Mouse (Mus musculus) liver, adult 2 months (tissue): ENCODE results near the gene Map2k4.

Source experiments
- CTCF ChIP-seq: fragments of 200-500 bp; IDR thresholded peaks from 2 replicates; pipeline ENCODE4 v1.5.1; 2011; ENCODE audit warnings: low read depth, low read length, control low read depth
- POLR2A ChIP-seq: fragments of 200-500 bp; IDR thresholded peaks from 2 replicates; pipeline ENCODE4 v1.6.1; 2011; ENCODE audit warnings: low read length, control low read depth; ENCODE audit not compliant: insufficient read depth; ENCODE audit errors: extremely low read depth

DNA sequence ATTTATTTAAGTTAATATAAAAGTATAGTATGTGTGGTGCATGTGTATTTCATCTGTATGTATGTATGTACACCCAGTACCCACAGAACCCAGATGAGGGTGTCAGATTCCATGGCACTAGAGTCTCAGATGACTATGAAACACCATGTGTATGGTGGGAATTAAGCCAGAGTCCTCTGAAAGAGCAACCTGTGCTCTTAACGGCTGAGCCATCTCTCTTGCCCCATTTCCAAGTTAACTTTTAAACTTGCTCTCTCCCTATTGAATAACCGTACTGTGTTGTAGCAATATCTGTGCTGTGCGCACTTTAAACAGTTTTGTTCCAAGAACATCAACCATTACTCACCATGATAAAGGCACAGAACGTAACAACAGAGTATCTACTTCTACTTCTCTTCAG is 33.9 kb downstream of the Map2k4 start:
- no peak for TF ChIP-seq CTCF
- TF ChIP-seq POLR2A: no peak
